Mouse (Mus musculus): Measurements from ENCODE around the gene Gabbr2. TPM values are rescaled to one million over a fixed set of nuclear protein-coding genes. Genes with fewer than 3 reads are reported as not detected.
A peak's percentile ranks its signal among the peaks of the same experiment; 100 is the strongest.

The Gabbr2 gene
- polyA plus RNA-seq, 1 experiment from 2014 or later: 0.27 TPM

- 37% methylated on average over 18 of the region's 18 CpGs for WGBS
- no peak overlapping the region for H3K9ac ChIP-seq (ENCODE audit: low read length)
- no peaks in the 10 kb centered on the region for H3K36me3 ChIP-seq (ENCODE audit: control insufficient read depth, insufficient read depth, low read length)
- H3K4me3 ChIP-seq (ENCODE audit: low read depth, low read length): no peak overlapping the region
- H3K4me2 ChIP-seq (ENCODE audit: low read depth, low read length, severe bottlenecking): no peak overlapping the region
- H3K9me3 ChIP-seq (ENCODE audit: control insufficient read depth, low read length): no peaks in the 10 kb centered on the region
- H3K27me3 ChIP-seq (ENCODE audit: control insufficient read depth, insufficient read depth, low read length): no peaks in the 10 kb centered on the region
- ATAC-seq (replicated peaks; ENCODE audit: low FRiP score) (peak; percentile 66), DNase-seq (ENCODE audit: low spot score) (no peak)
- peaks cover 9% of the 10 kb centered on the region for H3K4me1 ChIP-seq (replicated peaks; ENCODE audit: control insufficient read depth, insufficient read depth, low read length)
- no peak overlapping the region for H3K27ac ChIP-seq (ENCODE audit: low read depth, low read length)
These were observed 93.9 kb downstream of the Gabbr2 start for GRCm38 (mm10) chr4:46897634-46898399.

- no peak overlapping the region for H3K27ac ChIP-seq (ENCODE audit: low read depth, low read length)
- H3K4me1 ChIP-seq (replicated peaks; ENCODE audit: control insufficient read depth, insufficient read depth, low read length): peaks cover 9% of the 10 kb centered on the region
- no peak for ATAC-seq (replicated peaks; ENCODE audit: low FRiP score)
- no peaks in the 10 kb centered on the region for H3K9me3 ChIP-seq (ENCODE audit: control insufficient read depth, low read length)
- H3K36me3 ChIP-seq (ENCODE audit: control insufficient read depth, insufficient read depth, low read length): no peaks in the 10 kb centered on the region
- H3K9ac ChIP-seq (ENCODE audit: low read length): no peak overlapping the region
- DNase-seq (ENCODE audit: low spot score): no peak
- no peaks in the 10 kb centered on the region for H3K27me3 ChIP-seq (ENCODE audit: control insufficient read depth, insufficient read depth, low read length)
- no peak overlapping the region for H3K4me3 ChIP-seq (ENCODE audit: low read depth, low read length)
- no peak overlapping the region for H3K4me2 ChIP-seq (ENCODE audit: low read depth, low read length, severe bottlenecking)
- 87% methylated on average over 9 of the region's 9 CpGs for WGBS
These were observed 97.5 kb downstream of the Gabbr2 start for GRCm38 (mm10) chr4:46894144-46894543.

- Histone ChIP-seq H3K4me3 (ENCODE audit: low read depth, low read length) (no peak overlapping the region), H3K36me3 (ENCODE audit: control insufficient read depth, insufficient read depth, low read length) (no peaks in the 10 kb centered on the region), H3K27ac (ENCODE audit: low read depth, low read length) (no peak overlapping the region), H3K9me3 (ENCODE audit: control insufficient read depth, low read length) (no peaks in the 10 kb centered on the region), H3K4me1 (replicated peaks; ENCODE audit: control insufficient read depth, insufficient read depth, low read length) (no peaks in the 10 kb centered on the region), H3K27me3 (ENCODE audit: control insufficient read depth, insufficient read depth, low read length) (no peaks in the 10 kb centered on the region), H3K9ac (ENCODE audit: low read length) (no peak overlapping the region), H3K4me2 (ENCODE audit: low read depth, low read length, severe bottlenecking) (no peak overlapping the region)
- 88% methylated on average over 10 of the region's 10 CpGs for WGBS
- no peak for DNase-seq (ENCODE audit: low spot score)
- no peak for ATAC-seq (replicated peaks; ENCODE audit: low FRiP score)
These were observed 102.5 kb downstream of the Gabbr2 start for GRCm38 (mm10) chr4:46889175-46889574.

GRCm38 (mm10) chr4:46885627-46886383 is 105.9 kb downstream of the Gabbr2 start:
- DNase-seq (ENCODE audit: low spot score): no peak
- Histone ChIP-seq H3K4me1 (replicated peaks; ENCODE audit: control insufficient read depth, insufficient read depth, low read length) (no peaks in the 10 kb centered on the region), H3K9ac (ENCODE audit: low read length) (no peak overlapping the region), H3K4me2 (ENCODE audit: low read depth, low read length, severe bottlenecking) (no peak overlapping the region), H3K27ac (ENCODE audit: low read depth, low read length) (no peak overlapping the region), H3K9me3 (ENCODE audit: control insufficient read depth, low read length) (no peaks in the 10 kb centered on the region), H3K27me3 (ENCODE audit: control insufficient read depth, insufficient read depth, low read length) (no peaks in the 10 kb centered on the region), H3K4me3 (ENCODE audit: low read depth, low read length) (no peak overlapping the region), H3K36me3 (ENCODE audit: control insufficient read depth, insufficient read depth, low read length) (no peaks in the 10 kb centered on the region)
- ATAC-seq (replicated peaks; ENCODE audit: low FRiP score): no peak
- 93% methylated on average over 20 of the region's 20 CpGs for WGBS

GRCm38 (mm10) chr4:46884132-46884531 is 107.5 kb downstream of the Gabbr2 start:
- Histone ChIP-seq H3K36me3 (ENCODE audit: control insufficient read depth, insufficient read depth, low read length) (no peaks in the 10 kb centered on the region), H3K27me3 (ENCODE audit: control insufficient read depth, insufficient read depth, low read length) (no peaks in the 10 kb centered on the region), H3K4me3 (ENCODE audit: low read depth, low read length) (no peak overlapping the region), H3K27ac (ENCODE audit: low read depth, low read length) (no peak overlapping the region), H3K4me1 (replicated peaks; ENCODE audit: control insufficient read depth, insufficient read depth, low read length) (no peaks in the 10 kb centered on the region), H3K9me3 (ENCODE audit: control insufficient read depth, low read length) (no peaks in the 10 kb centered on the region), H3K9ac (ENCODE audit: low read length) (no peak overlapping the region), H3K4me2 (ENCODE audit: low read depth, low read length, severe bottlenecking) (no peak overlapping the region)
- ATAC-seq (replicated peaks; ENCODE audit: low FRiP score) (no peak), DNase-seq (ENCODE audit: low spot score) (no peak)
- WGBS: 75% methylated on average over 7 of the region's 7 CpGs

- H3K27ac ChIP-seq (ENCODE audit: low read depth, low read length): no peak overlapping the region
- no peak overlapping the region for H3K4me3 ChIP-seq (ENCODE audit: low read depth, low read length)
- WGBS: 87% methylated on average over 9 of the region's 9 CpGs
- no peak overlapping the region for H3K9ac ChIP-seq (ENCODE audit: low read length)
- no peaks in the 10 kb centered on the region for H3K9me3 ChIP-seq (ENCODE audit: control insufficient read depth, low read length)
- H3K27me3 ChIP-seq (ENCODE audit: control insufficient read depth, insufficient read depth, low read length): no peaks in the 10 kb centered on the region
- no peaks in the 10 kb centered on the region for H3K36me3 ChIP-seq (ENCODE audit: control insufficient read depth, insufficient read depth, low read length)
- ATAC-seq (replicated peaks; ENCODE audit: low FRiP score): no peak
- DNase-seq (ENCODE audit: low spot score): no peak
- H3K4me1 ChIP-seq (replicated peaks; ENCODE audit: control insufficient read depth, insufficient read depth, low read length): no peaks in the 10 kb centered on the region
- H3K4me2 ChIP-seq (ENCODE audit: low read depth, low read length, severe bottlenecking): no peak overlapping the region
These were observed 108.1 kb downstream of the Gabbr2 start for GRCm38 (mm10) chr4:46883546-46883945.

GRCm38 (mm10) chr4:46883047-46883446 is 108.6 kb downstream of the Gabbr2 start:
- H3K9ac ChIP-seq (ENCODE audit: low read length): no peak overlapping the region
- 59% methylated on average over 10 of the region's 10 CpGs for WGBS
- no peak overlapping the region for H3K27ac ChIP-seq (ENCODE audit: low read depth, low read length)
- H3K9me3 ChIP-seq (ENCODE audit: control insufficient read depth, low read length): no peaks in the 10 kb centered on the region
- no peaks in the 10 kb centered on the region for H3K4me1 ChIP-seq (replicated peaks; ENCODE audit: control insufficient read depth, insufficient read depth, low read length)
- no peaks in the 10 kb centered on the region for H3K27me3 ChIP-seq (ENCODE audit: control insufficient read depth, insufficient read depth, low read length)
- ATAC-seq (replicated peaks; ENCODE audit: low FRiP score) (no peak), DNase-seq (ENCODE audit: low spot score) (no peak)
- H3K4me3 ChIP-seq (ENCODE audit: low read depth, low read length): no peak overlapping the region
- no peaks in the 10 kb centered on the region for H3K36me3 ChIP-seq (ENCODE audit: control insufficient read depth, insufficient read depth, low read length)
- no peak overlapping the region for H3K4me2 ChIP-seq (ENCODE audit: low read depth, low read length, severe bottlenecking)

- DNase-seq (ENCODE audit: low spot score): no peak
- WGBS: 55% methylated on average over 4 of the region's 4 CpGs
- H3K9ac ChIP-seq (ENCODE audit: low read length): no peak overlapping the region
- H3K27ac ChIP-seq (ENCODE audit: low read depth, low read length): no peak overlapping the region
- no peaks in the 10 kb centered on the region for H3K9me3 ChIP-seq (ENCODE audit: control insufficient read depth, low read length)
- no peak overlapping the region for H3K4me3 ChIP-seq (ENCODE audit: low read depth, low read length)
- H3K27me3 ChIP-seq (ENCODE audit: control insufficient read depth, insufficient read depth, low read length): no peaks in the 10 kb centered on the region
- no peaks in the 10 kb centered on the region for H3K4me1 ChIP-seq (replicated peaks; ENCODE audit: control insufficient read depth, insufficient read depth, low read length)
- no peak for ATAC-seq (replicated peaks; ENCODE audit: low FRiP score)
- H3K4me2 ChIP-seq (ENCODE audit: low read depth, low read length, severe bottlenecking): no peak overlapping the region
- H3K36me3 ChIP-seq (ENCODE audit: control insufficient read depth, insufficient read depth, low read length): no peaks in the 10 kb centered on the region
These were observed 110.4 kb downstream of the Gabbr2 start for GRCm38 (mm10) chr4:46881271-46881670.

Data from forebrain, embryonic 11.5 days (tissue).